Mouse (Mus musculus) neural tube, embryonic 11.5 days (tissue): ENCODE results near the gene Smyd3. TPM values are rescaled to one million over a fixed set of nuclear protein-coding genes. Genes with fewer than 3 reads are reported as not detected.

Experiments
- ATAC-seq: fragments of 200-750 bp; cut with Nextera tagmentation; 2 replicates; pipeline ENCODE4 v1.8.0; 2017; ENCODE audit warnings: moderate number of reproducible peaks, mild to moderate bottlenecking, moderate TSS enrichment, moderate library complexity; ENCODE audit not compliant: insufficient read depth, low FRiP score, low TSS enrichment
- DNase-seq: peaks from one replicate; pipeline ENCODE4 v3.0.0-alpha.2; 2015; ENCODE audit warnings: low spot score
- H3K27ac ChIP-seq: fragments of 300-500 bp; sonication (generic); 2 replicates; pipeline ENCODE4 v1.5.1; 2014; ENCODE audit warnings: low read depth, mild to moderate bottlenecking, low read length
- H3K27me3 ChIP-seq: fragments of 300-500 bp; sonication (generic); 2 replicates; pipeline ENCODE4 v1.6.1; 2014; ENCODE audit warnings: mild to moderate bottlenecking, low read length, mixed read lengths; ENCODE audit not compliant: control insufficient read depth, insufficient read depth
- H3K36me3 ChIP-seq: fragments of 300-500 bp; sonication (generic); 2 replicates; pipeline ENCODE4 v1.6.1; 2014; ENCODE audit warnings: mild to moderate bottlenecking, low read length, moderate library complexity, mixed read lengths; ENCODE audit not compliant: control insufficient read depth, insufficient read depth
- H3K4me1 ChIP-seq: fragments of 300-500 bp; sonication (generic); 2 replicates; pipeline ENCODE4 v1.6.1; 2014; ENCODE audit warnings: low read length, mixed read lengths; ENCODE audit not compliant: control insufficient read depth, insufficient read depth
- H3K4me2 ChIP-seq: fragments of 300-500 bp; sonication (generic); 2 replicates; pipeline ENCODE4 v1.6.1; 2014; ENCODE audit warnings: low read depth, mild to moderate bottlenecking, moderate library complexity
- H3K4me3 ChIP-seq: fragments of 300-500 bp; sonication (generic); 2 replicates; pipeline ENCODE4 v1.5.1; 2014; ENCODE audit warnings: low read depth, low read length
- H3K9ac ChIP-seq: fragments of 300-500 bp; sonication (generic); 2 replicates; pipeline ENCODE4 v1.6.1; 2014; ENCODE audit warnings: mild to moderate bottlenecking, low read length
- H3K9me3 ChIP-seq: fragments of 300-500 bp; sonication (generic); 2 replicates; pipeline ENCODE4 v1.6.1; 2016; ENCODE audit warnings: low read length; ENCODE audit not compliant: control insufficient read depth
- WGBS: fragments of 180-500 bp; shearing (Covaris S2); extraction: QIAGEN DNeasy Blood & Tissue Kit; methylation state at CpG from one replicate; pipeline ENCODE4 v1.1.7; 2014; 5-methylcytosine and 5-hydroxymethylcytosine counted together
- polyA plus RNA-seq: library from polyadenylated mRNA; unstranded; fragments of >200 nt; fragmentation: Nextera tagmentation; extraction: Ambion mirVana; gene quantifications from 2 replicates; pipeline ENCODE4 v1.2.1, GENCODE M21; 2014

Gene Smyd3
- polyA plus RNA-seq, 1 experiment from 2014 or later: 19.7 TPM

- Histone ChIP-seq H3K4me2 (no peak overlapping the region), H3K9me3 (no peaks in the 10 kb centered on the region), H3K36me3 (no peaks in the 10 kb centered on the region), H3K27me3 (no peaks in the 10 kb centered on the region), H3K4me3 (no peak overlapping the region), H3K27ac (no peak overlapping the region), H3K9ac (no peak overlapping the region), H3K4me1 (0 out of 2 replicates have a peak, but pooled peaks cover 3% of the 10 kb centered on the region)
- no peak for DNase-seq
- WGBS: 44% methylated on average over 9 of the region's 9 CpGs
- no peak for ATAC-seq
These were observed 59.4 kb downstream of the Smyd3 start for GRCm38 (mm10) chr1:179458236-179458986.

GRCm38 (mm10) chr1:179454600-179454999, 63.2 kb downstream of the Smyd3 start:
- H3K27ac ChIP-seq: no peak overlapping the region
- no peaks in the 10 kb centered on the region for H3K27me3 ChIP-seq
- ATAC-seq (no peak), DNase-seq (no peak)
- H3K4me2 ChIP-seq: no peak overlapping the region
- 77% methylated on average over 6 of the region's 6 CpGs for WGBS
- no peaks in the 10 kb centered on the region for H3K9me3 ChIP-seq
- no peak overlapping the region for H3K4me3 ChIP-seq
- 0 out of 2 replicates have a peak, but pooled peaks cover 3% of the 10 kb centered on the region for H3K4me1 ChIP-seq
- H3K36me3 ChIP-seq: no peaks in the 10 kb centered on the region
- H3K9ac ChIP-seq: no peak overlapping the region

- DNase-seq: no peak
These were observed 66.6 kb downstream of the Smyd3 start for GRCm38 (mm10) chr1:179451211-179451610.

GRCm38 (mm10) chr1:179446845-179447212, 71.0 kb downstream of the Smyd3 start:
- no peaks in the 10 kb centered on the region for H3K36me3 ChIP-seq
- 0 out of 2 replicates have a peak, but pooled peaks have one; percentile 6 for ATAC-seq
- WGBS: 36% methylated on average over 2 of the region's 2 CpGs
- H3K4me2 ChIP-seq: no peak overlapping the region
- peaks cover under 1% of the 10 kb centered on the region; the same call in 1 of the 2 replicates for H3K4me1 ChIP-seq
- no peaks in the 10 kb centered on the region for H3K27me3 ChIP-seq
- no peak overlapping the region for H3K9ac ChIP-seq
- no peak overlapping the region for H3K4me3 ChIP-seq
- no peak overlapping the region for H3K27ac ChIP-seq
- no peaks in the 10 kb centered on the region for H3K9me3 ChIP-seq
- no peak for DNase-seq

More at GRCm38 (mm10) chr1:179451211-179451610, 66.6 kb downstream of the Smyd3 start:
- Histone ChIP-seq H3K9ac (no peak overlapping the region), H3K27me3 (no peaks in the 10 kb centered on the region), H3K4me2 (no peak overlapping the region), H3K9me3 (no peaks in the 10 kb centered on the region), H3K4me3 (no peak overlapping the region), H3K27ac (no peak overlapping the region), H3K4me1 (no peaks in the 10 kb centered on the region; the same call in 1 of the 2 replicates), H3K36me3 (no peaks in the 10 kb centered on the region)
- ATAC-seq: no peak
- 83% methylated on average over 2 of the region's 2 CpGs for WGBS

GRCm38 (mm10) chr1:179446127-179446844, 71.6 kb downstream of the Smyd3 start:
- Histone ChIP-seq H3K9ac (no peak overlapping the region), H3K9me3 (no peaks in the 10 kb centered on the region), H3K4me3 (no peak overlapping the region), H3K27me3 (no peaks in the 10 kb centered on the region), H3K4me2 (no peak overlapping the region), H3K27ac (0 out of 2 replicates have a peak overlapping the region, but pooled peaks have one; percentile 7), H3K4me1 (peaks cover 3% of the 10 kb centered on the region; the same call in 1 of the 2 replicates), H3K36me3 (no peaks in the 10 kb centered on the region)
- 34% methylated on average over 17 of the region's 17 CpGs for WGBS
- peak; percentile 69 for DNase-seq
- peak; percentile 75 for ATAC-seq

GRCm38 (mm10) chr1:179443835-179444234, 74.0 kb downstream of the Smyd3 start:
- no peaks in the 10 kb centered on the region for H3K9me3 ChIP-seq
- DNase-seq: no peak
- H3K4me3 ChIP-seq: no peak overlapping the region
- H3K4me1 ChIP-seq: peaks cover 3% of the 10 kb centered on the region; the same call in 1 of the 2 replicates
- 79% methylated on average over 13 of the region's 13 CpGs for whole genome bisulfite sequencing
- H3K9ac ChIP-seq: no peak overlapping the region
- H3K4me2 ChIP-seq: no peak overlapping the region
- ATAC-seq: no peak
- no peaks in the 10 kb centered on the region for H3K27me3 ChIP-seq
- no peaks in the 10 kb centered on the region for H3K36me3 ChIP-seq
- H3K27ac ChIP-seq: no peak overlapping the region

GRCm38 (mm10) chr1:179443423-179443822, 74.4 kb downstream of the Smyd3 start:
- Histone ChIP-seq H3K36me3 (no peaks in the 10 kb centered on the region), H3K9ac (no peak overlapping the region), H3K9me3 (no peaks in the 10 kb centered on the region), H3K27me3 (no peaks in the 10 kb centered on the region), H3K4me3 (no peak overlapping the region), H3K4me1 (peaks cover 3% of the 10 kb centered on the region; the same call in 1 of the 2 replicates), H3K4me2 (no peak overlapping the region), H3K27ac (no peak overlapping the region)
- ATAC-seq: no peak
- WGBS: 68% methylated on average over 8 of the region's 8 CpGs
- DNase-seq: peak; percentile 21

GRCm38 (mm10) chr1:179436596-179436995, 81.2 kb downstream of the Smyd3 start:
- Histone ChIP-seq H3K9ac (no peak overlapping the region), H3K4me2 (no peak overlapping the region), H3K9me3 (no peaks in the 10 kb centered on the region), H3K4me1 (no peaks in the 10 kb centered on the region), H3K36me3 (no peaks in the 10 kb centered on the region), H3K4me3 (no peak overlapping the region), H3K27ac (no peak overlapping the region), H3K27me3 (no peaks in the 10 kb centered on the region)
- DNase-seq (no peak), ATAC-seq (no peak)
- WGBS: 83% methylated on average over 11 of the region's 11 CpGs
